Mouse (Mus musculus): ENCODE results near the gene Uts2b. TPM values are rescaled to one million over a fixed set of nuclear protein-coding genes. Genes with fewer than 3 reads are reported as not detected.
A peak's percentile ranks its signal among the peaks of the same experiment; 100 is the strongest.

Gene Uts2b
- total and polyA plus RNA-seq, 2 experiments from 2014 or later: 2.0 to 7.4 TPM

- 97% methylated on average over 1 of the region's 1 CpGs for WGBS
These were observed 26.9 kb upstream of the Uts2b start for GRCm38 (mm10) chr16:27396951-27397350.

GRCm38 (mm10) chr16:27395251-27396037 is 25.4 kb upstream of the Uts2b start:
- Histone ChIP-seq H3K4me2 (ENCODE audit: low read depth, low read length) (no peak overlapping the region), H3K27me3 (ENCODE audit: insufficient read depth, low read length) (no peaks in the 10 kb centered on the region), H3K36me3 (ENCODE audit: insufficient read depth, low read length) (no peaks in the 10 kb centered on the region), H3K9ac (replicated peaks; ENCODE audit: low read length) (no peak overlapping the region), H3K4me1 (ENCODE audit: insufficient read depth, low read length) (peaks cover 6% of the 10 kb centered on the region; the same call in 1 of the 2 replicates), H3K9me3 (ENCODE audit: low read length) (no peaks in the 10 kb centered on the region), H3K4me3 (ENCODE audit: low read length) (no peak overlapping the region), H3K27ac (no peak overlapping the region)
- TF ChIP-seq CTCF (IDR thresholded peaks at IDR 0.05; ENCODE audit: low read depth): no peak
- DNase-seq (ENCODE audit: low spot score) (no peak), ATAC-seq (no peak)
- WGBS: 87% methylated on average over 4 of the region's 4 CpGs

More at GRCm38 (mm10) chr16:27396951-27397350, 26.9 kb upstream of the Uts2b start:
- H3K4me2 ChIP-seq (ENCODE audit: low read depth, low read length): no peak overlapping the region
- H3K36me3 ChIP-seq (ENCODE audit: insufficient read depth, low read length): no peaks in the 10 kb centered on the region
- H3K4me1 ChIP-seq (ENCODE audit: insufficient read depth, low read length): peaks cover 3% of the 10 kb centered on the region; the same call in 1 of the 2 replicates
- no peak overlapping the region for H3K27ac ChIP-seq
- no peaks in the 10 kb centered on the region for H3K27me3 ChIP-seq (ENCODE audit: insufficient read depth, low read length)
- ATAC-seq: no peak
- TF ChIP-seq CTCF (IDR thresholded peaks at IDR 0.05; ENCODE audit: low read depth): no peak
- no peak for DNase-seq (ENCODE audit: low spot score)
- H3K4me3 ChIP-seq (ENCODE audit: low read length): no peak overlapping the region
- H3K9ac ChIP-seq (replicated peaks; ENCODE audit: low read length): no peak overlapping the region
- H3K9me3 ChIP-seq (ENCODE audit: low read length): no peaks in the 10 kb centered on the region

- Histone ChIP-seq H3K4me1 (ENCODE audit: insufficient read depth, low read length) (peaks cover 10% of the 10 kb centered on the region; the same call in 1 of the 2 replicates), H3K27me3 (ENCODE audit: insufficient read depth, low read length) (no peaks in the 10 kb centered on the region), H3K4me3 (ENCODE audit: low read length) (no peak overlapping the region), H3K4me2 (ENCODE audit: low read depth, low read length) (0 out of 2 replicates have a peak overlapping the region, but pooled peaks have one; percentile 5), H3K9ac (replicated peaks; ENCODE audit: low read length) (no peak overlapping the region), H3K9me3 (ENCODE audit: low read length) (no peaks in the 10 kb centered on the region), H3K36me3 (ENCODE audit: insufficient read depth, low read length) (no peaks in the 10 kb centered on the region), H3K27ac (no peak overlapping the region)
- no peak for ATAC-seq
- WGBS: 88% methylated on average over 2 of the region's 2 CpGs
- TF ChIP-seq CTCF (IDR thresholded peaks at IDR 0.05; ENCODE audit: low read depth): no peak
- DNase-seq (ENCODE audit: low spot score): no peak
These were observed 21.8 kb upstream of the Uts2b start for GRCm38 (mm10) chr16:27391845-27392244.

GRCm38 (mm10) chr16:27390306-27390705 is 20.3 kb upstream of the Uts2b start:
- no peaks in the 10 kb centered on the region for H3K9me3 ChIP-seq (ENCODE audit: low read length)
- peak overlapping the region; percentile 98 for H3K4me3 ChIP-seq (ENCODE audit: low read length)
- peak overlapping the region; percentile 78 for H3K4me2 ChIP-seq (ENCODE audit: low read depth, low read length)
- H3K9ac ChIP-seq (replicated peaks; ENCODE audit: low read length): no peak overlapping the region
- no peaks in the 10 kb centered on the region for H3K36me3 ChIP-seq (ENCODE audit: insufficient read depth, low read length)
- WGBS: 84% methylated on average over 4 of the region's 4 CpGs
- TF ChIP-seq CTCF (IDR thresholded peaks at IDR 0.05; ENCODE audit: low read depth): no peak
- H3K27me3 ChIP-seq (ENCODE audit: insufficient read depth, low read length): no peaks in the 10 kb centered on the region
- H3K4me1 ChIP-seq (ENCODE audit: insufficient read depth, low read length): peaks cover 10% of the 10 kb centered on the region; the same call in 1 of the 2 replicates
- no peak overlapping the region for H3K27ac ChIP-seq
- no peak for DNase-seq (ENCODE audit: low spot score)
- no peak for ATAC-seq

GRCm38 (mm10) chr16:27389534-27390282 is 19.7 kb upstream of the Uts2b start:
- H3K9ac ChIP-seq (replicated peaks; ENCODE audit: low read length): peak overlapping the region; percentile 98
- peak overlapping the region; percentile 98 for H3K4me3 ChIP-seq (ENCODE audit: low read length)
- peak overlapping the region; percentile 99 for H3K27ac ChIP-seq
- ATAC-seq: peak; percentile 25; the same call in 1 of the 2 replicates
- H3K4me1 ChIP-seq (ENCODE audit: insufficient read depth, low read length): peaks cover 10% of the 10 kb centered on the region; the same call in 1 of the 2 replicates
- DNase-seq (ENCODE audit: low spot score): peak; percentile 22
- 9% methylated on average over 7 of the region's 7 CpGs for WGBS
- no peak for TF ChIP-seq CTCF (IDR thresholded peaks at IDR 0.05; ENCODE audit: low read depth)
- no peaks in the 10 kb centered on the region for H3K9me3 ChIP-seq (ENCODE audit: low read length)
- H3K27me3 ChIP-seq (ENCODE audit: insufficient read depth, low read length): no peaks in the 10 kb centered on the region
- H3K36me3 ChIP-seq (ENCODE audit: insufficient read depth, low read length): no peaks in the 10 kb centered on the region
- H3K4me2 ChIP-seq (ENCODE audit: low read depth, low read length): peak overlapping the region; percentile 78

GRCm38 (mm10) chr16:27388761-27389451 is 18.9 kb upstream of the Uts2b start, which contains the start of gene Ccdc50:
Gene Ccdc50, plus strand, starts transcription at chr16:27388869.
- peak; percentile 94 for ATAC-seq
- under 1% methylated on average over 58 of the region's 69 CpGs for WGBS
- Histone ChIP-seq H3K4me2 (ENCODE audit: low read depth, low read length) (peak within 1 kb of the TSS; percentile 78), H3K27ac (peak within 1 kb of the TSS; percentile 99), H3K9me3 (ENCODE audit: low read length) (no peaks in the 10 kb centered on the region), H3K27me3 (ENCODE audit: insufficient read depth, low read length) (no peaks in the 10 kb centered on the region), H3K4me1 (ENCODE audit: insufficient read depth, low read length) (peaks cover 10% of the 10 kb centered on the region; the same call in 1 of the 2 replicates), H3K36me3 (ENCODE audit: insufficient read depth, low read length) (no peaks in the 10 kb centered on the region), H3K9ac (replicated peaks; ENCODE audit: low read length) (peak within 1 kb of the TSS; percentile 98), H3K4me3 (ENCODE audit: low read length) (peak within 1 kb of the TSS; percentile 98)
- peak; percentile 85 for DNase-seq (ENCODE audit: low spot score)
- TF ChIP-seq CTCF (IDR thresholded peaks at IDR 0.05; ENCODE audit: low read depth): no peak
